Mouse (Mus musculus) stomach, embryonic 14.5 days (tissue): ENCODE measurements around the gene 2810459M11Rik. TPM values are rescaled to one million over a fixed set of nuclear protein-coding genes. Genes with fewer than 3 reads are reported as not detected.
A peak's percentile ranks its signal among the peaks of the same experiment; 100 is the strongest.
"Not testable (repeated sequence)": the region's sequence is repeated elsewhere in the genome, so short reads cannot be mapped to it uniquely, and the experiment has no call there.

Experiments
- ATAC-seq: fragments of 200-750 bp; cut with Nextera tagmentation; 2 replicates; pipeline ENCODE4 v1.8.0; 2017; ENCODE audit warnings: low read depth, moderate TSS enrichment; ENCODE audit not compliant: insufficient number of reproducible peaks, insufficient read depth, low FRiP score
- H3K27ac ChIP-seq: fragments of 300-500 bp; sonication (generic); 2 replicates; pipeline ENCODE4 v1.5.1; 2014; ENCODE audit warnings: mild to moderate bottlenecking, low read length, moderate library complexity, mixed read lengths
- H3K27me3 ChIP-seq: fragments of 300-500 bp; sonication (generic); 2 replicates; pipeline ENCODE4 v1.6.1; 2014; ENCODE audit warnings: low read length, control low read depth, mixed read lengths; ENCODE audit not compliant: control insufficient read depth, insufficient read depth
- H3K36me3 ChIP-seq: fragments of 300-500 bp; sonication (generic); 2 replicates; pipeline ENCODE4 v1.6.1; 2014; ENCODE audit warnings: mild to moderate bottlenecking, control low read depth, low read length, moderate library complexity, mixed read lengths; ENCODE audit not compliant: control insufficient read depth, insufficient read depth
- H3K4me1 ChIP-seq: fragments of 300-500 bp; sonication (generic); 2 replicates; pipeline ENCODE4 v1.6.1; 2014; ENCODE audit warnings: low read length, control low read depth, mixed read lengths; ENCODE audit not compliant: control insufficient read depth, insufficient read depth
- H3K4me2 ChIP-seq: fragments of 300-500 bp; sonication (generic); replicated peaks from 2 replicates; pipeline ENCODE4 v1.6.1; 2014; ENCODE audit warnings: low read depth, low read length, control low read depth
- H3K4me3 ChIP-seq: fragments of 300-500 bp; sonication (generic); 2 replicates; pipeline ENCODE4 v1.5.1; 2014; ENCODE audit warnings: low read depth, low read length, control low read depth
- H3K9ac ChIP-seq: fragments of 300-500 bp; sonication (generic); replicated peaks from 2 replicates; pipeline ENCODE4 v1.6.1; 2014; ENCODE audit warnings: low read depth, mild to moderate bottlenecking, control low read depth, low read length, moderate library complexity, mixed read lengths
- H3K9me3 ChIP-seq: fragments of 300-500 bp; sonication (generic); 2 replicates; pipeline ENCODE4 v1.6.1; 2016; ENCODE audit warnings: low read depth, low read length, control low read depth; ENCODE audit not compliant: control insufficient read depth
- WGBS: fragments of 180-500 bp; shearing (Covaris S2); extraction: QIAGEN DNeasy Blood & Tissue Kit; methylation state at CpG from one replicate; pipeline ENCODE4 v1.1.7; 2014; 5-methylcytosine and 5-hydroxymethylcytosine counted together
- polyA plus RNA-seq: library from polyadenylated mRNA; unstranded; fragments of >200 nt; fragmentation: Nextera tagmentation; extraction: Ambion mirVana; gene quantifications from 2 replicates; pipeline ENCODE4 v1.2.1, GENCODE M21; 2014

2810459M11Rik gene
- polyA plus RNA-seq, result 2.9 and 3.1 TPM in 2 replicates

DNA sequence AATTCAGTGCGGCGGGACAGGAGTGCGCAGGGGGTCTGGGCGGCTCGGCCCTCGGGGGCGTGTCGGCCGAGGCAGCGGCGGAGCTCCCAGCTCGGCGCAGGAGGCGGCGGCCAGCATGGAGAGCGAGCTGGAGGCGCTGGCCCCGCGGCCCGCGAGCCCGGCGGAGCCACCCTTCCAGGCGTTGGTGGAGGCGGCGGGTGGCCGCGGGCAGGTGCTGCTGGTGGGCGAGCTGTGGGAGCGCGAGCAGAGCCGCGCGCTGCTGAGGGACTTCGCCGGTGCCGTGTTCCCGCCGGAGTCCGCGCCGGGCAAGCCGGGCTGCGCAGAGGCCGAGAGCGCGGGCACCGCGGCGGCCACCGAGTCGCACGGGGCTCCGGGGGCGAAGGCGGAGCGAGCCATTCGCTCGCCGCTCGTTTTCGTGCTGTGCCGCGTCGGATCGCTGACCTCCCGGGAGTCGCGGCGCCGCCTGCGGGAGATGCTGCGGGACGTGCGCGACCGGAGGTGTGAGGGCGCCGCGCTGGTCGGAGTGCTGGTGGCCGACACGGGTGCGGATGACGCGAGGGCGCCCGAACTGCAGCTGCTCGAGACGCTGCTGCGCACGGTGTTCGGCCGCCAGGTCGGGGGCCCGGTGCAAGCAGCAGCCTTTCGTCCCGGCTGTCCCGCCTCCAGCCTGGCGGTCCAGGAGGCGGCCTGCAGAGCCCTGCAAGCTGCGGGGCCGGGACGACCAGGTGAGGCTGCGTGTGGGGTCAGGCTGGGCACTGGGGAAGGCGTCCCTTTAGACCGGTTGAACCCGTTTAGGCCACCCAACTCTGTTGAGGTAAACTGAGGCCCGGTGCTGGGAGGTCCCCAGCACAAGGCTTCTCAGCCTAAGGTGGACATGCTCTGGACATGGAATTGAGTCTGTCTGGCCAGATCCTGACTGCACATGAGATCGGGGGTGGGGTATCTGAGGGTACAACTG is at the start of gene 2810459M11Rik:
Gene 2810459M11Rik (plus strand): TSS at position 16 of the 958 bp plus-strand sequence.
- H3K36me3 ChIP-seq, result no peaks in the 10 kb centered on the region
- peaks cover 20% of the 10 kb centered on the region; the same call in 1 of the 2 replicates for H3K27me3 ChIP-seq
- ATAC-seq, result peak; percentile 67
- H3K9ac ChIP-seq, result peak within 1 kb of the TSS; percentile 18; the same call in 1 of the 2 replicates
- H3K4me1 ChIP-seq, result peaks cover 3% of the 10 kb centered on the region; the same call in 1 of the 2 replicates
- no peak within 1 kb of the TSS for H3K27ac ChIP-seq
- 1% methylated on average over 84 of the region's 110 CpGs for WGBS
- peak within 1 kb of the TSS; percentile 54 for H3K4me3 ChIP-seq
- peak within 1 kb of the TSS; percentile 98 for H3K4me2 ChIP-seq
- no peaks in the 10 kb centered on the region for H3K9me3 ChIP-seq

DNA sequence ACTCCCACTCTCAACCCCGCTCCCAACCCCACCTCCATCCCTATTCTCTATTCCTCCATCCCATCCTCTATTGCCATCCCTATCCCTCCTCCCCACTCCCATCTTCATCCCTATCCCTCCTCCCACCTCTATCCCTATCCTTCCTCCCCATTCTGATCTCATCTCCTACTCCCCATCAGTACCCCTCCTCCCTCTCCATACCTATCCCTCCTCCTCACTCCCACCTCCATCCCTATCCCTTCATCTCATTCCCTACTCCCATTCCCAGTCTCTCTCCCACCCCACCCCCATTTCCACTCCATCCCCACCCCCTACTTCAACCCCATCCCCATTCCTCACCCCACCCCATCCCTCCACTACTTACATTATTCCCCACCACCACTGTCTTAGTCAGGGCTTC is 48.4 kb upstream of the 2810459M11Rik start:
- WGBS, result 89% methylated on average over 1 of the region's 1 CpGs
- ATAC-seq, result no peak
- no peaks in the 10 kb centered on the region for H3K27me3 ChIP-seq

DNA sequence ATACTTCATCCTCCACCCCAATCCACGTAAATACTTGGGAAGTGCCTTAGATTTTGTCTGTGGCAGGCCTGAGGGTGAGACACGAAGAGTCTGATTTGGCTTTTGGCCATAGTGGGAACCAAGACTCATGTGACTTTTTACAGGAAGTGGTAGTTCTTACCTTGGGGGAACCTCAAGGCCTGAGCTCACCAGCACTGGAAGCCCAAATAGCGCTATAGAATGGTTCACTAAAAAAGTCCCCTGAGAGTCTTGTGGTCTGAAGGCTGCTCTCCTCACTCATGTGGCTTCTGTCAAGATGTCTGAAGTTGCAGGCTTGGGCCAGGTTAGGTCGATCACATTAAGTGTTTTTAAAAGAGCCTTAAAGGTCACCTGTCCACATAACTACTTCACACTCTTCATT is 47.7 kb upstream of the 2810459M11Rik start:
- no peaks in the 10 kb centered on the region for H3K9me3 ChIP-seq

More for the DNA sequence above, 48.4 kb upstream of the 2810459M11Rik start:
- H3K4me2 ChIP-seq, result no peak overlapping the region
- no peaks in the 10 kb centered on the region for H3K4me1 ChIP-seq
- no peaks in the 10 kb centered on the region for H3K9me3 ChIP-seq
- no peak overlapping the region for H3K9ac ChIP-seq
- H3K4me3 ChIP-seq, result no peak overlapping the region
- no peak overlapping the region for H3K27ac ChIP-seq
- H3K36me3 ChIP-seq, result no peaks in the 10 kb centered on the region

DNA sequence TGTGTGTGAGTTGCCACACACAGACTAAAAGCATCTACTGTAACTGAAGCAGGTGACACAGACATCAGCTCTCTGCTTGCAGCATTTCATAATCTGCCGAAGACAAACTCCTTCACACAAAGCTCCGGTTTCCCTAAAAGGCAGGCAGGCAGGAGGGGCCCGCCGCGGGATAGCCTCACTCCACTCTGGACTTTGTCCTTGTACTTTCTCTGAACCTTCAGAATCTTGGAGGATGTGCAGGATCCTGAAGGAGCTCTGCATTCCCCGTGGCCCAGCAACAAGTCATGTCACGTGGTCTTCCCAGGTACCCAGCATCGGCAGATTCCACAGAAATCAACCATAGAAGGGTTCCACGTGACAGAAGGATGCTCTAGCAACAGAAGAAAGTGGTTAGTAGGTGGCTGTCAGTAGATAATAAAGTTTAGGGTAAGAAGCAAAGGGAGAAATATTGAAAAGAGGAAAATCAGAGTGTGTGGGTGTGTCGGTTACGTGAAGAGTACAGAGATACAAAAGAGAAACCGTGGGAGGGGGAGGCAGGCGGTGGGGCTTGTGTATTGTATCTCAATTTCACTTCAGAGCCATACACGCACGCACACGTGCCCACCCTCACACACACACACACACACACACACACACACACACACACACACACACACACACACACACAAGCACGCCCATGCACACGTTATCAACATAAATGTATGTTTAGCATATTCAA is 45.7 kb upstream of the 2810459M11Rik start:
- Histone ChIP-seq H3K4me1 (no peaks in the 10 kb centered on the region), H3K4me3 (no peak overlapping the region), H3K4me2 (no peak overlapping the region), H3K27me3 (no peaks in the 10 kb centered on the region), H3K9me3 (no peaks in the 10 kb centered on the region), H3K9ac (no peak overlapping the region), H3K27ac (no peak overlapping the region), H3K36me3 (no peaks in the 10 kb centered on the region)
- ATAC-seq, result no peak
- 77% methylated on average over 18 of the region's 18 CpGs for WGBS

More for the DNA sequence above, 47.7 kb upstream of the 2810459M11Rik start:
- H3K4me2 ChIP-seq, result no peak overlapping the region
- H3K4me3 ChIP-seq, result no peak overlapping the region
- no peak overlapping the region for H3K9ac ChIP-seq
- H3K27ac ChIP-seq, result no peak overlapping the region
- no peaks in the 10 kb centered on the region for H3K27me3 ChIP-seq
- WGBS, result 79% methylated on average over 4 of the region's 4 CpGs
- ATAC-seq, result no peak
- no peaks in the 10 kb centered on the region for H3K36me3 ChIP-seq
- no peaks in the 10 kb centered on the region for H3K4me1 ChIP-seq

DNA sequence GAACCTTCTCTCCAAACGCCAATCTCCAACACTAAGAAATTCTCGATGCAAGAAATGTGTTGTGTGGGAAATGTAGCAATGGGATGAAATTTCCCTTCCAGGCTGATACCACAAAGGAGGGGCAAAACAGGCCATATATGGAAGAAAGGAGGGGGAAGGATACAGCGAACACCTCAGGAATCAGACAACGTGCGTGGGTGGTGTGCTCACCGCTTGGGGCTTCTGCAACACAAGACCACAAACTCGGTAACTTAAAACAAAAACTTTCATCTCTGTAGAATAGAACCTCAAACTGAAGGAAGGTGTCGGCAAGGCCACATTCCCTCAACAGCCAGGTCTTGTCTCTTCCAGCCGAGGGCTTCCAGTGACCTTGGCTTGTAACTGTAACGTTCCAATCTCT is 40.1 kb upstream of the 2810459M11Rik start:
- no peak overlapping the region for H3K4me3 ChIP-seq
- no peak overlapping the region for H3K4me2 ChIP-seq
- no peaks in the 10 kb centered on the region for H3K9me3 ChIP-seq
- no peaks in the 10 kb centered on the region for H3K36me3 ChIP-seq
- WGBS, result 86% methylated on average over 10 of the region's 10 CpGs
- ATAC-seq, result no peak
- H3K9ac ChIP-seq, result no peak overlapping the region
- no peak overlapping the region for H3K27ac ChIP-seq
- no peaks in the 10 kb centered on the region for H3K27me3 ChIP-seq
- H3K4me1 ChIP-seq, result no peaks in the 10 kb centered on the region

DNA sequence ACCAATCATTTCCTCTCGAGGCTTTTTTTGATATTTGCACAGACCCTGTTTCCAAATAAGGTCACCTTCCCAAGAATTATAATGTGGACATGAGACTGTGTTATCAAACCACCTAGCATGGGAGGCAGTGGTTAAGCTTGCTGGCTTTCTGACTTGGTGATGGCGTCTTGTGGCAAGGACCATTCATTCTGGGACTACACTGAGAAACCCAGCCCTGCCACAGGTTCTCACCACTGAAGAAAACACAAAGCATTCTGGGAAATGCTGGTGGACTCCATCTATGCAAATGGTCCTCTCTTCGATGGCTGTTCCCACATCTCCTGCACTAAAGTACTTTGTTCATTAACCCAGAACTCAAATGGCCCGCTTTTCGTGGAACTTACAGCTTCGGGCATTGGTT is 39.6 kb upstream of the 2810459M11Rik start:
- Histone ChIP-seq H3K9ac (no peak overlapping the region), H3K4me3 (no peak overlapping the region), H3K4me1 (no peaks in the 10 kb centered on the region), H3K4me2 (no peak overlapping the region), H3K9me3 (no peaks in the 10 kb centered on the region), H3K36me3 (no peaks in the 10 kb centered on the region), H3K27me3 (no peaks in the 10 kb centered on the region), H3K27ac (no peak overlapping the region)
- 90% methylated on average over 6 of the region's 6 CpGs for WGBS
- ATAC-seq, result no peak

DNA sequence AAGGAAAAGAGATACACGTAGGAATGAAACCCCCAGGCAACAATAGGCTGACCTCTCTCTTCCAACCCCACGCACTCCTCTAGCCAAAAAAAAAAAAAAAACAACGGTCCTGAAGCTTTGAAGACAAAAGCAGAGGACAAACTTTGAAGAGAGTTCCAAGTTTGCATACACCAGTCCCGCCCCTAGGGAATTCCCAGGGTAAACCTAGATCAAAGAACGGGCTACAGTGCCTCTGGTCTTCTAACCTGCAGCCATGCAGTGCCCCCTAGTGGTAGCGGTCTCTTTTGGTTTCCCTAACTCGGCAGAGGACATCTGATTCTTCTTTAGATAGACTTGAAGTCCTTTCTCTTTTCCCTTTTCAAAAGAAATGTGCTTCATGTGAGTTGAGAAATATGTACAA is 37.9 kb upstream of the 2810459M11Rik start:
- Histone ChIP-seq H3K4me2 (no peak overlapping the region; the same call in 1 of the 2 replicates), H3K4me3 (no peak overlapping the region), H3K36me3 (no peaks in the 10 kb centered on the region), H3K9me3 (no peaks in the 10 kb centered on the region), H3K4me1 (no peaks in the 10 kb centered on the region), H3K9ac (no peak overlapping the region), H3K27me3 (no peaks in the 10 kb centered on the region), H3K27ac (no peak overlapping the region)
- 4% methylated on average over 7 of the region's 7 CpGs for WGBS
- ATAC-seq, result peak; percentile 78

DNA sequence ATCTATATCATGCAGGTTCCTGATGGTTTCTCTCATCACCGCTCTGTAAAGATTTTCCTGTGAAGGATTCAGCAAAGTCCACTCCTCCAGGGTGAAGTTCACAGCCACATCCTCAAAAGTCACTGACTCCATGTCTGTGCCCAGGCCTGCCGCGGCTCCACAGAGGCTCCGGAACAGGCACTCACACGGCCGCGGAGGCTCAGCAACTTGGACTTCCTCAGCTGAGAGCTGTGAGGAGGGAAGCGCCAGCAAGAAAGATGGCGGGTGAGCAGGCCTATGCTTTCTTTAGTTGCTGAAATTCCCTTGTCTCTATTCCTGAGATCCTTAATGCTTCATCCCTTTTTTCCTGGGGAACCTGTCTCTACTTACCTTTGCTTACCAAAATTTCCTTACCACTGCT is 29.9 kb upstream of the 2810459M11Rik start:
- WGBS, result 96% methylated on average over 9 of the region's 9 CpGs
- not testable (repeated sequence) for H3K36me3 ChIP-seq, H3K4me1 ChIP-seq, H3K4me2 ChIP-seq, H3K27me3 ChIP-seq, H3K4me3 ChIP-seq, ATAC-seq, H3K9ac ChIP-seq, H3K9me3 ChIP-seq, H3K27ac ChIP-seq
